Mouse (Mus musculus): ENCODE measurements around the gene Chaf1b. TPM values are rescaled to one million over a fixed set of nuclear protein-coding genes. Genes with fewer than 3 reads are reported as not detected.

The Chaf1b gene
- total RNA-seq, 2 experiments from 2014 or later: 2.8 TPM

- intact Hi-C loops (cut with DNase I): no loop called here
- no peak for DNase-seq
These were observed 59.2 kb downstream of the Chaf1b start for GRCm38 (mm10) chr16:93942796-93943502.

- DNase-seq: no peak
- intact Hi-C loops (cut with DNase I): no loop called here
These were observed 60.6 kb downstream of the Chaf1b start for GRCm38 (mm10) chr16:93944301-93944700.

- no peak for DNase-seq
- intact Hi-C loops (cut with DNase I): no loop called here
These were observed 63.7 kb downstream of the Chaf1b start for GRCm38 (mm10) chr16:93947396-93947795.

Other genes with a start within 250 kb of the Chaf1b start
- gene Cbr3, start 200.7 kb upstream of the Chaf1b start, total RNA-seq (2021): 1 to 10 TPM; 2.7 to 3.4 TPM
- gene Dop1b, start 172.0 kb upstream of the Chaf1b start, total RNA-seq (2021): 10 to 100 TPM; 17.6 to 17.8 TPM
- 10 to 100 TPM; 18.6 to 19.1 TPM for gene Morc3, start 51.8 kb upstream of the Chaf1b start, total RNA-seq (2021)
- gene Cldn14, start 124.9 kb downstream of the Chaf1b start, total RNA-seq (2021): not detected
- under 1 TPM in 1 of 2 experiments, not detected in 1; 0.05 TPM for gene Sim2, start 201.0 kb downstream of the Chaf1b start, total RNA-seq (2021)